Mouse (Mus musculus) liver, embryonic 14.5 days (tissue): ENCODE results near the gene Ints3. TPM values are rescaled to one million over a fixed set of nuclear protein-coding genes. Genes with fewer than 3 reads are reported as not detected.

Experiments
- ATAC-seq: fragments of 200-750 bp; cut with Nextera tagmentation; 2 replicates; pipeline ENCODE4 v1.8.0; 2017; ENCODE audit warnings: moderate number of reproducible peaks, mild to moderate bottlenecking, moderate library complexity; ENCODE audit not compliant: insufficient read depth
- DNase-seq, 3 experiments: peaks; one replicate each; pipeline ENCODE4 v3.0.0-alpha.2; 2012 to 2013; ENCODE audit warnings: low read depth in 3 of 3, low spot score in 3 of 3
- H3K27ac ChIP-seq: fragments of 300-500 bp; sonication (generic); 2 replicates; pipeline ENCODE4 v1.5.1; 2014; ENCODE audit warnings: moderate library complexity, mild to moderate bottlenecking, control low read depth, inconsistent platforms
- H3K27me3 ChIP-seq: fragments of 300-500 bp; sonication (generic); 2 replicates; pipeline ENCODE4 v1.6.1; 2014; ENCODE audit warnings: mild to moderate bottlenecking, low read length, moderate library complexity; ENCODE audit not compliant: control insufficient read depth, insufficient read depth
- H3K36me3 ChIP-seq: fragments of 300-500 bp; sonication (generic); replicated peaks from 2 replicates; pipeline ENCODE4 v1.6.1; 2014; ENCODE audit warnings: low read depth; ENCODE audit not compliant: control insufficient read depth, insufficient read depth
- H3K4me1 ChIP-seq, 2 experiments: fragments of 200-500 bp in 1 of 2; fragments of 300-500 bp in 1 of 2; sonication (generic) in 1 of 2; replicated peaks; 2 replicates each; pipeline ENCODE4 v1.6.1; 2012 to 2014; ENCODE audit warnings: antibody characterized with exemption in 1 of 2, inconsistent platforms in 1 of 2, low read length in 1 of 2; ENCODE audit not compliant: control insufficient read depth in 2 of 2, insufficient read depth in 2 of 2
- H3K4me2 ChIP-seq: fragments of 300-500 bp; sonication (generic); 2 replicates; pipeline ENCODE4 v1.6.1; 2014; ENCODE audit warnings: low read depth, mild to moderate bottlenecking, control low read depth, moderate library complexity
- H3K4me3 ChIP-seq, 2 experiments: fragments of 200-500 bp in 1 of 2; fragments of 300-500 bp in 1 of 2; sonication (generic) in 1 of 2; 2 replicates each; pipeline ENCODE4 v1.5.1; 2012 to 2014; ENCODE audit warnings: low read depth in 2 of 2, low read length in 2 of 2, mild to moderate bottlenecking in 2 of 2, control low read depth in 1 of 2, inconsistent platforms in 1 of 2, moderate library complexity in 1 of 2; ENCODE audit not compliant: insufficient read depth in 1 of 2
- H3K9ac ChIP-seq: fragments of 300-500 bp; sonication (generic); replicated peaks from 2 replicates; pipeline ENCODE4 v1.6.1; 2014; ENCODE audit warnings: mild to moderate bottlenecking, control low read depth, moderate library complexity
- H3K9me3 ChIP-seq: fragments of 300-500 bp; sonication (generic); 2 replicates; pipeline ENCODE4 v1.6.1; 2016; ENCODE audit warnings: low read length, mixed read lengths; ENCODE audit not compliant: control insufficient read depth
- CTCF ChIP-seq: IDR thresholded peaks from 2 replicates; pipeline ENCODE4 v1.5.1; 2016; ENCODE audit warnings: antibody characterized with exemption, low read depth, control low read depth
- EP300 ChIP-seq: IDR thresholded peaks from 2 replicates; pipeline ENCODE4 v1.6.1; 2016; ENCODE audit warnings: antibody characterized with exemption, low read depth
- WGBS: fragments of 180-500 bp; shearing (Covaris S2); extraction: QIAGEN DNeasy Blood & Tissue Kit; methylation state at CpG from one replicate; pipeline ENCODE4 v1.1.7; 2014; ENCODE audit not compliant: insufficient replicate concordance; 5-methylcytosine and 5-hydroxymethylcytosine counted together
- polyA plus RNA-seq, 2 experiments: library from polyadenylated mRNA; depleted of rRNA in 1 of 2; stranded (reverse) in 1 of 2; unstranded in 1 of 2; fragments of >200 nt; fragmentation: Nextera tagmentation in 1 of 2; extraction: Ambion mirVana in 1 of 2; gene quantifications; 2 replicates each; pipeline versions ENCODE4 v1.2.1 to v1.2.3; 2012 to 2014

The Ints3 gene
- polyA plus RNA-seq, 2 experiments = 6.6 to 12.7 TPM

DNA sequence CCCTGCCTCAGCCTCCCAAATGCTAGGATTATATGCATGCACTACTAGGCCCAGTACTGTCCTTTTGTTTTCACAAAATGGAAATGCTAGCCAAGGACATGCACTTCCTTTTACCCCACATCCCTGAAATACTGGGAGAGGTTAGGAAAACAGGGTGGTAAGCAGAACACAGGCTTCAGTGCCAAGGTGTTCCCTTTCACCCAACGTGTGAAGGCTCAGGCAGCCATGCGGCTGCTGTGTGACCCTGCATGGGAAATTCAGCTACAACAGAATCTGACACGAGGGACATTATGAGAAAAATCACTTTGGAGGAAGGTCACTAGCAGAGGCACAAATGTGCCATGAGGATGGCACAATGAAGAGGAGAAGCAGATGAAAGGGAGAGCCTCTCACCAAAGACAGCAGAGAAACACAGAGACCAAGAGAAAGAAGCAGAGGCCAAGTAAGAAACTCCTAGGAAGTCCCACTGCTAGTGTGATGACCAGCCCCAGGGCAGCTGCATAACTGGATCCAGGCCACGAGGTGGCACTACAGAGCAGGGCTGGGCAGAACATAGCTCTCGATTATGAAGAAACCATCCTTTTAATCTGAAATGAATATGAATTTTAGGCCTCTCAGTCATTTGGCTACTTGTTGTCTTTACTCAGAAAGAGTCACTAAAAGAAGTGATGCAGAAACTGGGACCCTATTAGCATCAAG is 21.0 kb downstream of the Ints3 start:
- H3K4me1 ChIP-seq = no peaks in the 10 kb centered on the region
- ATAC-seq = no peak
- 36% methylated on average over 5 of the region's 5 CpGs for WGBS
- no peak overlapping the region for H3K4me2 ChIP-seq
- no peak overlapping the region for H3K27ac ChIP-seq
- TF ChIP-seq CTCF (peak; percentile 95), EP300 (no peak)
- DNase-seq = peak in 2 of 3 experiments; percentile 34 to 37
- no peaks in the 10 kb centered on the region for H3K27me3 ChIP-seq
- no peak overlapping the region for H3K4me3 ChIP-seq
- no peak overlapping the region for H3K9ac ChIP-seq
- H3K9me3 ChIP-seq = no peaks in the 10 kb centered on the region
- peaks cover 30% of the 10 kb centered on the region for H3K36me3 ChIP-seq

DNA sequence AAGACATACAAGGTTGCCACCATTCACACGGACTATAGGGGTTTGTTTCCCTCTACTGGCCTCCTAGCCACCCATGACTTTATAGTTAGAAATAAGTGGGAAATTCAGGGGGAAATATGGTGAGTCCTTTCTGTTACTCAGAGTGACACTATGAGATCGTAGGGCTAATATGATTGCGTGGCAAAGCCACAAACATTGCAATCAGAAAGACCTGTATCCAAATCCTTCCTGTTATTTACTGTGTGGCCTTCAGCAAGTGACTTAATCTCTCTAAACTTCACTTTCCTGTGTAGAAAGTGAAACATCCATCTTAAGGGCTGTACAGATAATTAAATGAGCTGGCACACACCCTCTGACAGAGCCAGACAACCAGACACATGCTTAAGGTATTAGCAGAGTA is 24.7 kb downstream of the Ints3 start:
- Histone ChIP-seq H3K9ac (no peak overlapping the region), H3K4me3 (no peak overlapping the region), H3K27ac (no peak overlapping the region), H3K27me3 (no peaks in the 10 kb centered on the region), H3K4me1 (no peaks in the 10 kb centered on the region), H3K9me3 (no peaks in the 10 kb centered on the region), H3K4me2 (no peak overlapping the region), H3K36me3 (peaks cover 33% of the 10 kb centered on the region)
- ATAC-seq = no peak
- 46% methylated on average over 3 of the region's 3 CpGs for WGBS
- TF ChIP-seq EP300 (no peak), CTCF (no peak)
- DNase-seq = no peak

DNA sequence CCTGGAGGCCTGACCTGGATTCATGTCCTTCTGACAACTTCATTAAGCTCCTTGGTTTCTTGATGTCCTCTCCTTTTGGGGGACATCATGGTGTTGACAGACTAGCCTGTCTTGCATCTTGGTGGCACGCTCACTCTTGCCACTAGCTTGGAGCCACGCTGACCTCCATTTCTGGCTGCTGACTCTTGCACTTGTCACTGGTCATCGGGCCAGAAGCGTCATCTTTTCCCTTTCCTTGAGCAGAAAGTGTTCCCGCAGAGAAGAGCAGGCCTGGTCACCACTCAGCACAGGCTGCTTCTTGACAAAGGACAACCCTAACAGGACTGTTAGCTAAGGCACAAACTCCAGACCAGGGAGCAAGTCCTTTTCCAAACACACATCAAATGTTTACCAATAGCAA is 27.0 kb downstream of the Ints3 start:
- H3K36me3 ChIP-seq = peaks cover 43% of the 10 kb centered on the region

DNA sequence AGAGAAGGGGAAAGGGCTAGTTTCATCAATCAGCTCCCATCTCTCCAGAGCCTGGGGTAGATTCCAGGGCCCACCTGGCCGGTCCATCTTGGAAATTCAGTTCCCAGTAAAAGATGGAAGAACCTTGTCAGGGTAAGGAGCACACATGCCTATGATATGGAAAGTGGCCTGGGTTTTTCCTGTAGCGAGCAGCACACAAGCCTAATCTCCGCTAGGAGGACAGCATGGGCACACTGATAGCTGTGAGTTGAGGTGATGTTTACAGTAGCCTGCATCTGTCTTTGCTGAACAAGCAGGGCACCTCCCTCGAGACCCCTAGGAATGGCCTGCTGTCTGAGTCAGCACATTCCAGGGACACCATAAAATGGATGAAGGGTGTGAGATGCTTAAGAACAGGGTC is 28.8 kb downstream of the Ints3 start:
- no peak for ATAC-seq
- WGBS = 79% methylated on average over 4 of the region's 4 CpGs
- H3K27ac ChIP-seq = no peak overlapping the region

More for the DNA sequence above, 27.0 kb downstream of the Ints3 start:
- H3K9me3 ChIP-seq = no peaks in the 10 kb centered on the region
- TF ChIP-seq EP300 (no peak), CTCF (no peak)
- no peak for DNase-seq
- 88% methylated on average over 5 of the region's 5 CpGs for WGBS
- H3K27ac ChIP-seq = no peak overlapping the region
- H3K4me1 ChIP-seq = no peaks in the 10 kb centered on the region
- no peak for ATAC-seq
- H3K4me2 ChIP-seq = no peak overlapping the region
- no peak overlapping the region for H3K4me3 ChIP-seq
- no peak overlapping the region for H3K9ac ChIP-seq
- no peaks in the 10 kb centered on the region for H3K27me3 ChIP-seq

DNA sequence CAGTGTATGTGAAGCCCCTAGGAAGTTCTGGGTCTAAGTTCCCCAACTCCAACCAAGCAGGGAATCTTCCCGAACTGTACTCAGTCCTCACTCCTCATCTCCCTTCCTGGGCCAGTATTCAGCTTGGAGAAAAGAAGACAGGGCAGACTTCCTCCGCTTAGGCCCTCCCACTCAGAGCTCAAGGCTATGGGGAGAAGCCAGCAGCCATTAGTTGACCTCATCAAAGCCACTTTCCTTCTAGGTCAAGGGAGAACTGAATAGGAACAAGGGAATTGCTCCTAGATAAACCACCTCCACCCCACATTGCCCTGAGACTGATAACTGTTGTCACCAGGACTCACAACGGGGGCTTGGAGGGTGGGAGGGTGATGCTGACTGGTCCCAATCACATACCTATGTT is 29.3 kb downstream of the Ints3 start:
- no peak overlapping the region for H3K9ac ChIP-seq
- no peaks in the 10 kb centered on the region for H3K4me1 ChIP-seq
- no peaks in the 10 kb centered on the region for H3K27me3 ChIP-seq
- TF ChIP-seq EP300 (no peak), CTCF (no peak)
- no peaks in the 10 kb centered on the region for H3K9me3 ChIP-seq
- H3K4me3 ChIP-seq = no peak overlapping the region
- DNase-seq (no peak), ATAC-seq (no peak)
- no peak overlapping the region for H3K27ac ChIP-seq
- H3K4me2 ChIP-seq = no peak overlapping the region
- 80% methylated on average over 3 of the region's 3 CpGs for whole genome bisulfite sequencing
- H3K36me3 ChIP-seq = peaks cover 57% of the 10 kb centered on the region

More for the DNA sequence above, 28.8 kb downstream of the Ints3 start:
- DNase-seq = no peak
- Histone ChIP-seq H3K4me3 (no peak overlapping the region), H3K9me3 (no peaks in the 10 kb centered on the region), H3K36me3 (peaks cover 55% of the 10 kb centered on the region), H3K4me2 (no peak overlapping the region), H3K27me3 (no peaks in the 10 kb centered on the region), H3K4me1 (no peaks in the 10 kb centered on the region), H3K9ac (no peak overlapping the region)
- TF ChIP-seq EP300 (no peak), CTCF (no peak)
